Mouse (Mus musculus): ENCODE results near the gene Cdyl2.
A peak's percentile ranks its signal among the peaks of the same experiment; 100 is the strongest.

Cdyl2 gene

GRCm38 (mm10) chr8:116732684-116733647 is at the start of gene Cdyl2:
Gene Cdyl2 (minus strand): TSS chr8:116732991.
- peak; percentile 81 for DNase-seq

GRCm38 (mm10) chr8:116780594-116780993 is 47.8 kb upstream of the Cdyl2 start:
- DNase-seq = no peak

GRCm38 (mm10) chr8:116774220-116774619 is 41.4 kb upstream of the Cdyl2 start:
- no peak for DNase-seq

- no peak for DNase-seq
These were observed 39.9 kb upstream of the Cdyl2 start for GRCm38 (mm10) chr8:116772727-116773126.

DNA sequence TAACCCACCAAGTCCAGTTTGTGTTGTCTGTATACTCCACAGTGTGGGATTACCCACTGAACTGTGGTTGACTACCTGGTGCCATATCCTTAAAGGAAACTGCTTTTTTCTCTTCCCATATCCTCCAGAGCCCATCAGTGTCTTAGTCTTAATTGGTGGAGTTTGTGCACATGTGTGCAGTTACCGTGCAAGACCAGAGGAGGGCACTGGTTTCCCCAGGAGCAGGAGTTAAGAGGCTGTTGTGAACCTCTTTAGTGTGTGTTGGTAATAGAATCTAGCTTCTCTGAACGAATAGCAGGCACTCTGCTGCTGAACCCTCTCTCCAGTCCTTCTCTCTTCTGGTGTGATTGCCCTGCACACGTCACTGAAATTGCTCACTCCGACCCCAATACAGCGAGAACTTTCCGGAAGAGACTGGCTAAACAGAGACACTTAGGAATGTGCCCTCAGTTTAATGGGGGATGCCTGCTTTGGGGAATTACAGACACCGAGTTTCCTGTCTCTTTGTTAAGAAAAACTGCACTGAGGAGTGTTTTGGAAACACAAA is 39.1 kb upstream of the Cdyl2 start:
- DNase-seq = no peak

- DNase-seq = no peak
These were observed 38.0 kb upstream of the Cdyl2 start for GRCm38 (mm10) chr8:116770756-116771155.

DNA sequence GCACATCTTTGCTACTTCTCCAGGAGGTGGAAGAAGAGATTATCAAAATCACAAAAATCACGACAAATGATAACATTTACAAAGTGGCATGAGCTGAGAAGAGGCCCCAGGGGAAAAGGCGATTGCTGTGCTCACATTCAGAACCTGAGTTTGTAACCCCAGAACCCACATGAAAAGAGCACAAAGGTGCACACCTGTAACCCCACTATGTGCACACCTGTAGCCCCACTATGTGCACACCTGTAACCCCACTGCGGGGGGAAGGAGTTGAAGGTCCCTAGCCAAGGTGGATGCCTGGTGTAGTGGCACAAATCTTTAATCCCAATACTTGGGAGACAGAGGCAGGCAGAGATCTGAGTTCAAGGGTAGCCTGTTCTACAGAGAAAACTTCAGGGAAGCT is 23.4 kb upstream of the Cdyl2 start:
- DNase-seq = no peak

DNA sequence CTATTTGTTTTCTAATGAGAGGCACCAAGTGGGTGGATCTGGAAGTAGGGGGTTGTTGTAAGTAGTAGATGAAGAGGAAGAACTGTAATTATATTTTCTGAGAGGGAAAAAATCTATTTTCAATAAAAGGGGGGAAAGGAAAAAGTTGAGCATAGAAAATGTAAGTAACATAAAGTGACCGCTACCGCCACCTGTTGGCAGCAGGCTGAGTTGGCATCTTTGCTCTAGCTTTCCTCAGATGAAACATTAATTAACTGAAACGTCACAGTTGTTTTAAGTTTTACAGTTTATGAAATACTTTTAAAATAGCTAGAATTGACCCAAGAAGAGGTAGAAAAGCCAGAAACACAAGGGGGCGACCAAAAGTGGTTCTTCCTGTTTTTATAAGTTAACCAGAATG is 22.8 kb upstream of the Cdyl2 start:
- no peak for DNase-seq

DNA sequence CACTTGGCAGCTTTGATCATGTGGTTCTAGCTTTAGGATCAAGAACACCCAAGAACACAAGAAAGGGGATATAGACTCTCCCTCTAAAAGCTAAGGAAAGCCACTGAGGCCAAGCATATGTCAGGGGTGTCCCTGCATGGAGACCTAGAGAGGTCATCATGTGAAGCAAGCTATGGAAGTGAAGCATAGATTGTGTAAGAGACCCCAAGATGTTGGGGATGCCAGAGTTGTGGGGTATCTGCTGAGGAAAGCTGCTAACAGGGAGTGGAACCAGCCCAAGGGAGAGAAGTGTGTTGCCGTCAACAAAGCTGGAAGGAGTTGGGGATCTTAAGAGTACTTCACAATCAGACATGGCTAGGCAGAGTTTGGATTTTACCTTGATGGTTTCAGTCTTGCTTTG is 7.9 kb upstream of the Cdyl2 start:
- no peak for DNase-seq

DNA sequence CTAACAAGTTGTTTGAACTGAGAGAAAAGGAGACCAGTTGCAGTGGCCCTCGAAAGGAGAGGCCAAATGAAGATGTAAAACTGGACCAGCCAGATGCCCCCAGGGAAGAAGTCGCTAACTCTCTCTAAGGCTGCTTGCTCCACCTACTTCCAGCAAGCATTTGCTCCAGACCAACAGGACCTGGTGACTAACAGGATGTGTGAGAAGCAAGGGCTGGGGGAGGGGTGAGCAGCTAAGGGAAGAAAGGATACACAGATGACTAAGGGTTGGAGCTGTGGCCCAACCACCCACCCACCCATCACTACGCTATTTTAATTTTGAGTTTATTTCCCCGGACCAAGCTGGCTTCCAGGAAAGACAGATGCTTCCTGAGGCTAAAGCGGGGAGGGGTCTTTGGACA is 2.5 kb upstream of the Cdyl2 start:
- DNase-seq = peak; percentile 63

DNA sequence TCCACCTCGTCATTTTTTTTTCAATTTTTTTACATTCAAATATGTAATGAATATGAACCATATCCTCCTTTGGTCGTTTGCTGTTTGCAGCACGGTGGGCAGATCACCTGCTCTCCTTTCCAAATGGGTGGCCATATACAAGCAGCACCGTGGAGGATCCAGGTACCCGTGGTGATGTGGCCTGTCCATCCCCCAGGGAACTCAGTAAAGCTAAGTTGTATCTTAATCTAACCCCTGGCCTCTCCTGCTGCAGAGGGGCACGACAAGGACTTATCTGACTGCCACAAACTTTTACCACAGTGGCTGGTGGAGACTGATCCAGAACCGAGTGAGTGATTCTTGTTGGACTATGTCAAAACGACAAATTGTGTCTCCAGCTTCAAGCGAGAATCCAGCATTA is 1.4 kb upstream of the Cdyl2 start:
- DNase-seq = no peak

DNA sequence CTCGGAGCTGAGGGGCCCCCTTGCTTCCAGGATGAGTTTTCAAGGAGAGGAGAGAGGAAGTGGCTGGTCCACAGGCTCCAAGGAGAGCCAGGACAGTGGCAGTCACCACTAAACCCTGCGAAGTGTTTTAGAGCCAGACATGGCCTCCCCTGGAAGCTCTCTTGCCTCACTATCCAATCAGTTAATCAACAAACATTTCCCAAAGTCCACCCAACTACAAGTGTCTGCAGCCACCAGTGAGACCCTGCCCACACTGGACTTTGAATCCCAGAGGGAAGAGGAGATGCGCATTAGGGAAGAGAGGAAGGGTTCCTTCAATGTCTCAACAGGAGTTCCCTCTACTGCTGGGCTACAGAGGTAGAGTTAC is 840 bp upstream of the Cdyl2 start:
- no peak for DNase-seq

DNA sequence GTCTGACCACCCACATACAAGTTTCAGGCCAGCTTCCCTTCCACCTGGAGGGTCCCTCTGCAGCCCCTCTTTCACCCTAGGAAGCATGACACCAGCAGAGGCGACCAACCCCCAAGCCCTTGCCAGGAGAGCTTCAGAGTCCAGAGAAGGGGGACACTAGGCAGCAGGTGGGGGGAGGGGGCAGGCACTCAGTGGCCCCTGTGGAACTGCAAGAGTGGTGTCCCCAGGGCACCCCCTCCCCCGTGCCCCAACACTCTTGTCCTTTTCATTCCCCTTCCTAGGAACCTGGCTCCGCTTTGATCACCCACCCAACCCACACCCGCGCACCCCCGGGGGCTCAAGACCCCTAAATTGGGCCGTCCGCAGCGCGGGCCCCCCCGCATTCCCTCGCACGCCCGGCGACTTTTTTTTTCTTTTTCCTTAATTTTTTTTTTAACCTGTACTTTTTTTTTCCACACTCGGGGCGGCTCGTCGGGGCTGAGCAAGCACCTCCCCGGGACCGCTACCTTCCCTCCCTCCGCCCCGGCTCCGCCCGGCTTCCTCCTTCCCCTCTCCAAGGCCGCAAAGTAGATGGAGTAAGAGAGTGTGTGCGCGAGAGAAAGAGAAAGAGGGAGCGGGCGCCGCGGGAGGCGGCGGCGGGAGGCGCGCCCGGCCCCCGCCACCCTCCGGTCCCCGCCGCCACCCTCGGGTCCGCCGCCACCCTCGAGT is 661 bp downstream of the Cdyl2 start:
- no peak for DNase-seq

GRCm38 (mm10) chr8:116721451-116721850 is 11.3 kb downstream of the Cdyl2 start:
- DNase-seq = no peak

GRCm38 (mm10) chr8:116707496-116707895 is 25.3 kb downstream of the Cdyl2 start:
- no peak for DNase-seq

- no peak for DNase-seq
These were observed 30.3 kb downstream of the Cdyl2 start for GRCm38 (mm10) chr8:116702501-116702900.

GRCm38 (mm10) chr8:116692931-116693330 is 39.9 kb downstream of the Cdyl2 start:
- no peak for DNase-seq

DNA sequence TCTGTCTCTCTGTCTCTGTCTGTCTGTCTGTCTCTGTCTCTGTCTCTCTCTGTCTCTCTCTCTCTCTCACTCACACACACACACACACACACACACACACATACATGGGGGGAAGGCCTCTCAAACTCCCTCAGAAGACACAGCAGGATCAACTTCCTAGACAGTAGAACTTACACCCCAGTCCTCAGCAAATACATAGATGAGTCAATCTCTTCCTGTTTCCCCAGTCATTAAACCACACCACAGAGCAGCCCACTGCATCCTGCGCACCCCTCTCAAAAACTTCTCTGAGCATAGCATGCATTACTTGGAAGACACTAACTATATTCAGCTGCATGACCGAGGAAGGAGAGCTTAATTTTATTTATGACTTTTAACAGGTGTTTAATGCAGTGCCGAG is 43.0 kb downstream of the Cdyl2 start:
- no peak for DNase-seq

DNA sequence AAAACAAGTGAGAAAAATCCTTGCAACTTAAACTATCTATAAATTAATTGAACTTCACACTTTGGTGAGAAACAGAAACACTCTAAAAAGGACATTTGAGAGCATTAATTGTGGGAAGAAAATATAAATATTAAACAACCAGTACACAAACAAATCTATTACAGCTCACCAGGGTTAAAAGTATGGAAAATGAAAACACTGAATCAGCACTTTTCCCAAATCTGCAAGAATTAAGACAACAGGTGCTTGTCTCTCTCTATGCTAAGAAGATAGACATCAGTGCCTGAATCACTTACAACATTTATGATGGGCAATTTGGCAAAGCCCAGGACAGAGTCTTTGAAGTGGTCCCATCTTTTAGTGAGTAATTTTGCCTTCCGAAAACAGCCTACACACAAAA is 56.6 kb downstream of the Cdyl2 start:
- DNase-seq = no peak

- DNase-seq = peak; percentile 81
These were observed 58.6 kb downstream of the Cdyl2 start for GRCm38 (mm10) chr8:116673966-116674805.

DNA sequence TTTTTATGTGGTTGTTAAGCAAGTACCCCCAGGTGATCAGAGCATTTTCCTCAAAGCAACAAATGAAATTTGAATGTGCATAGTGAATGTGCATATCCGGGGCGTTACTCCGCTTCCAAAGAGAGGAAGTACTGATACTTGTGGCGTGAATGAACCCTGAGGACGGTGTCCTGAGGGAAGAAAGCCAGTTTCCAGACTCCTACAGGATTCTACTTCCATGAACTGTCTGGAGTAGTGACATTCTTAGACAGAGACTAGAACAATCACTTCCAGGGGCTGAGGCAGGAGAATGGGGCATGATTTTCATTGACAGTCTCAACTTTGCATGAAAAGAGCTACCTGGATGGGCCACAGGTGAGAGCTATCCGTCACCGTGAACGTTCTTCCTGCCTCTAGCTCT is 59.3 kb downstream of the Cdyl2 start:
- no peak for DNase-seq

DNA sequence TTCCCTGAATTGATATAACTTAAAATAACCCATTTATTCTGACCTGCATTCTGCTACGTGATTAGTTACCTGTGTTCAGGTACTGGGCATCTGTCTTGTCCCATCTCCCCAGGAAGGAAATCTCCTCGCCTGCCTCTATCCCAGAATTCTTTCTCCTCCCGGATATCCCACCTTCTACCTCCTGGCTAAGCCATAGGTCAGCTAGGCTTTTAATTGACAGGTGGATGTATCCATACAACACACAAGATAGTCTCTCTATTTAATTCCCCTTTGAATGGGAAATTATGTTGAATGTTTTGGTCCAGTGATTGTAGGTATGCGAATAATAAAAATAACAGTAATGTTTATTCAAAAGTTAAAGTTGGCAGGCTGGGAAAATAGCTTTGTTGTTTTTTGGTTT is 59.7 kb downstream of the Cdyl2 start:
- DNase-seq = no peak

- no peak for DNase-seq
These were observed 61.2 kb downstream of the Cdyl2 start for GRCm38 (mm10) chr8:116671543-116671942.

All from right cerebral cortex, adult 18-20 months (tissue).